Mouse (Mus musculus) forebrain, embryonic 14.5 days (tissue): ENCODE data around the gene Cmya5. TPM values are rescaled to one million over a fixed set of nuclear protein-coding genes. Genes with fewer than 3 reads are reported as not detected.

Experiments used
- ATAC-seq: fragments of 200-750 bp; cut with Nextera tagmentation; 2 replicates; pipeline ENCODE4 v1.8.0; 2017; ENCODE audit warnings: mild to moderate bottlenecking, moderate library complexity
- DNase-seq: peaks from one replicate; pipeline ENCODE4 v3.0.0-alpha.2; 2015; ENCODE audit warnings: low spot score
- H3K27ac ChIP-seq: fragments of 300-500 bp; sonication (generic); 2 replicates; pipeline ENCODE4 v1.5.1; 2014; ENCODE audit warnings: low read depth, mild to moderate bottlenecking, control low read depth, low read length, moderate library complexity
- H3K27me3 ChIP-seq: fragments of 300-500 bp; sonication (generic); replicated peaks from 2 replicates; pipeline ENCODE4 v1.6.1; 2014; ENCODE audit warnings: low read length, control low read depth, mixed read lengths; ENCODE audit not compliant: control insufficient read depth, insufficient read depth
- H3K36me3 ChIP-seq: fragments of 300-500 bp; sonication (generic); 2 replicates; pipeline ENCODE4 v1.6.1; 2014; ENCODE audit warnings: low read length, control low read depth; ENCODE audit not compliant: control insufficient read depth, insufficient read depth
- H3K4me1 ChIP-seq: fragments of 300-500 bp; sonication (generic); 2 replicates; pipeline ENCODE4 v1.6.1; 2014; ENCODE audit warnings: antibody characterized with exemption, low read length, control low read depth; ENCODE audit not compliant: control insufficient read depth, insufficient read depth
- H3K4me2 ChIP-seq: fragments of 300-500 bp; sonication (generic); 2 replicates; pipeline ENCODE4 v1.6.1; 2014; ENCODE audit warnings: mild to moderate bottlenecking, control low read depth, low read length
- H3K4me3 ChIP-seq: fragments of 300-500 bp; sonication (generic); 2 replicates; pipeline ENCODE4 v1.5.1; 2014; ENCODE audit warnings: low read depth, low read length, control low read depth
- H3K9ac ChIP-seq: fragments of 300-500 bp; sonication (generic); 2 replicates; pipeline ENCODE4 v1.6.1; 2014; ENCODE audit warnings: mild to moderate bottlenecking, low read length, control low read depth, moderate library complexity
- H3K9me3 ChIP-seq: fragments of 300-500 bp; sonication (generic); replicated peaks from 2 replicates; pipeline ENCODE4 v1.6.1; 2016; ENCODE audit warnings: low read length, control low read depth, mixed read lengths; ENCODE audit not compliant: control insufficient read depth
- WGBS: fragments of 180-500 bp; shearing (Covaris S2); extraction: QIAGEN DNeasy Blood & Tissue Kit; methylation state at CpG from one replicate; pipeline ENCODE4 v1.1.7; 2014; 5-methylcytosine and 5-hydroxymethylcytosine counted together
- polyA plus RNA-seq: library from polyadenylated mRNA; unstranded; fragments of >200 nt; fragmentation: Nextera tagmentation; extraction: Ambion mirVana; gene quantifications from 2 replicates; pipeline ENCODE4 v1.2.1, GENCODE M21; 2014

Cmya5 gene
- polyA plus RNA-seq, 1 experiment from 2014 or later = 0.17 TPM

GRCm38 (mm10) chr13:93096643-93097042 lies 47.9 kb downstream of the Cmya5 start:
- no peak for DNase-seq
- ATAC-seq = no peak
- H3K4me3 ChIP-seq = no peak overlapping the region

DNA sequence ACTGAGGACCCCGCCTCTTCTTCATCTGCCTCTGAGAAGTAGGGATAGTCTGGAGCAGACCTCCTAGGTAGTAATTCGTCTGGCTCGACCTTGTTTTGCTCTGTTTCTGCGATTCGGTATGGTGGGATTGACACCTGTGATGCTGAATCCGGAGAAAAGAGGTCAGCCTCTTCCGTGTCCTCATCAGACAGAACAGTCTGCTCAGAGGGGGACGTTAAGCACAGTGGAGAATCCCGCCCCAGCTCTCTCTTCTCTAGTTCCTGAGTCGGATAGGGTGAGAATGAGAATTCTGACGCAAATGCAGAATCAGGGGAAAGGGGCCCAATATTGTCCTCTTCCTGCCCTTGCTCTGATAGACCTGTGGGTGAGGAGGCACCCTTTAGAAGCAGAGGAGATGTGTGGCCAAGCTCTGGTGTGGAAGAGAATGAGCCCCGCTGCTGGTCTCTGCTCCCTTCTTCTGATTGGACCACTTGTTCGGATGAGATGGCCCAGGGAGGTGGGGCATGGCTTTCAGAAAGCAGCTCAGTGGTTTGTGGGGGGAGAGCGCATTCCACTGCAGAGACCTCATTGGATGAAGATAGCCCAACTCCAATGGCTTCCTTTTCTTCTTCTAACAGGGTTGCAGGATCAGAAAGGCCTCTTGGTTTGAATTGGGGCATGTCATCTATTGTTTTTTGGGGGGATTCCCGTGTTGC lies 49.3 kb downstream of the Cmya5 start:
- no peaks in the 10 kb centered on the region for H3K27me3 ChIP-seq
- H3K4me1 ChIP-seq = no peaks in the 10 kb centered on the region
- 92% methylated on average over 15 of the region's 15 CpGs for WGBS
- H3K4me3 ChIP-seq = no peak overlapping the region
- no peaks in the 10 kb centered on the region for H3K36me3 ChIP-seq
- ATAC-seq = no peak
- H3K27ac ChIP-seq = no peak overlapping the region
- H3K9me3 ChIP-seq = no peaks in the 10 kb centered on the region
- H3K9ac ChIP-seq = no peak overlapping the region
- DNase-seq = no peak
- no peak overlapping the region for H3K4me2 ChIP-seq

More at GRCm38 (mm10) chr13:93096643-93097042, 47.9 kb downstream of the Cmya5 start:
- WGBS = 94% methylated on average over 6 of the region's 6 CpGs
- no peaks in the 10 kb centered on the region for H3K9me3 ChIP-seq
- H3K36me3 ChIP-seq = no peaks in the 10 kb centered on the region
- no peaks in the 10 kb centered on the region for H3K27me3 ChIP-seq
- no peak overlapping the region for H3K9ac ChIP-seq
- H3K27ac ChIP-seq = no peak overlapping the region
- no peaks in the 10 kb centered on the region for H3K4me1 ChIP-seq
- no peak overlapping the region for H3K4me2 ChIP-seq

GRCm38 (mm10) chr13:93094204-93094935 lies 50.2 kb downstream of the Cmya5 start:
- Histone ChIP-seq H3K9me3 (no peaks in the 10 kb centered on the region), H3K27me3 (no peaks in the 10 kb centered on the region), H3K9ac (no peak overlapping the region), H3K36me3 (no peaks in the 10 kb centered on the region), H3K4me1 (no peaks in the 10 kb centered on the region), H3K4me2 (no peak overlapping the region), H3K27ac (no peak overlapping the region), H3K4me3 (no peak overlapping the region)
- WGBS = 92% methylated on average over 10 of the region's 10 CpGs
- DNase-seq (no peak), ATAC-seq (no peak)

GRCm38 (mm10) chr13:93093697-93094096 lies 50.8 kb downstream of the Cmya5 start:
- Histone ChIP-seq H3K4me3 (no peak overlapping the region), H3K9ac (no peak overlapping the region), H3K27me3 (no peaks in the 10 kb centered on the region), H3K4me2 (no peak overlapping the region), H3K9me3 (no peaks in the 10 kb centered on the region), H3K36me3 (no peaks in the 10 kb centered on the region), H3K4me1 (no peaks in the 10 kb centered on the region), H3K27ac (no peak overlapping the region)
- DNase-seq = no peak
- ATAC-seq = no peak
- 90% methylated on average over 5 of the region's 5 CpGs for WGBS

DNA sequence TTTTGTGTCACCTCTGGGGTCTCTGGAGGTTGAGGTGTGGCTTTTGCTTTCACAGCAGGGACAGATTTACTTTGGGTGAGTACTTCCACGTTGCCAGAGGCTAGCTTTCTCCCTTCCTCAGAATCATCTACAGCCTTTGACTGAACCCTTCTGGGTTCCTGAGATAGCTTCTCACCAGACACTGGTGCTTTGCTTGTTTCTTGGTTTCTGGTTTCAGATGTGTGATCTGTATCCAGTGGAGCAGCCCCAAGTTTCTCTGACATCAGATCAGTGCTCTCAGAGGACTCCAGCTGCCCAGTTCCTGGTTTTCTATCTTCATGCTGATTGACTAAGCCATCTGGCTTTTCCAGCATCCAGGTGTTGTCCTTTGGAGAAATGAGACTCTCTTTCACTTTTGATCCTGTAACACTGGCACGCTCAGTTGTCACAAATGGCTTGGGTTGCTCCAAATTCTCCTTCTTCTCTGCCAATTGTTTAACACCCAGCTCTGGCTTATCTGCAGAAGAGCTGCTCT lies 51.6 kb downstream of the Cmya5 start:
- no peaks in the 10 kb centered on the region for H3K9me3 ChIP-seq
- no peak for ATAC-seq
- DNase-seq = no peak
- H3K36me3 ChIP-seq = no peaks in the 10 kb centered on the region
- H3K27ac ChIP-seq = no peak overlapping the region
- H3K27me3 ChIP-seq = no peaks in the 10 kb centered on the region
- H3K4me1 ChIP-seq = no peaks in the 10 kb centered on the region
- no peak overlapping the region for H3K4me3 ChIP-seq
- no peak overlapping the region for H3K9ac ChIP-seq
- 61% methylated on average over 2 of the region's 2 CpGs for WGBS
- no peak overlapping the region for H3K4me2 ChIP-seq

DNA sequence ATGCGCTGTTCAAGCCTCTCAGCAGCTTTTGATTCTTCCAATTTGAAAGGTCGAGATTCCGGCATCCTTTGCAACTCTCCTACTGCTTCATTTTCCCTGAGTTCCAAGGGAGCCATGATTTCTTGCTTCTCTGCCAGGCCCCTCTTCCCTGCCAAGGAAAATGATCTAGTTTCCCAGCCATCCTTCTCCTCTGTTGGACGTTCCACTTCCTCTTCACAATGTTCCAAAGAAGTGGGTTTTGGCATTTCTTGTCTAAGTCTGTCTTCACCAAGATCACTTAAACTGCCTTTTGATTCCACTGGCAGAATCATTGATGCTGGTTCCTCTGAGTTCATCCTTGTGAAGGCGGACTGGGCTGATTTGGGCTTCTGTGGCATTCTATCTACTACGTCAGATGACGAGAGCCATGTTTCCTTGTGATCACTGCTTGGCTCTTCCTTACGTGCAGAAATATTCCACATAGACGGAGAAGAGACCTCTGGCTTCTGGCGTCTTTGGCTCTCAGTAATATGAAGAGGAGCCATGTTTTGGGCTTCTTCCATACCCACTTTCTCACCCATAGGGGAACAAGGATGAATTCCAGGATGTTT lies 52.6 kb downstream of the Cmya5 start:
- Histone ChIP-seq H3K27ac (no peak overlapping the region), H3K36me3 (no peaks in the 10 kb centered on the region), H3K9me3 (no peaks in the 10 kb centered on the region), H3K4me3 (no peak overlapping the region), H3K9ac (no peak overlapping the region), H3K4me2 (no peak overlapping the region), H3K27me3 (no peaks in the 10 kb centered on the region), H3K4me1 (no peaks in the 10 kb centered on the region)
- ATAC-seq = no peak
- DNase-seq = peak; percentile 5
- WGBS = 88% methylated on average over 10 of the region's 10 CpGs

DNA sequence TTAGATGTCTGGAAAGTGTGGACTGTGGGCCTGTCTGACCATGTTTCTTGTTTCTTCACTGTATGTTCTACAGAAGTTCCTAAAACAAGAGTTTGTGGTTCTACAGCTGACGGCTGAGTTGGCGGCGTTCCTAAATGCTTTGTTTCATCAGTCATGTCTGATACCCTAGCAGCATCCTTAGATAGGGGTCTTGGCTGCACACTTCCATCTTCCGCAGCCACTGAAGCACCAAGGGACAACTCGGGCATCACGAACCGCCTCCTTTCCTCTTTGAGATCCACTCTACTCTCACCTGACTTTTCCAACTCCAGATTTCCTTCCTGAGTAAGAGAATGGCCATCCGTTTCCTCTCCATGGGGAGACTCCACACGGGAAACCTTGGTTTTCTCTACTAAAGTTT lies 53.3 kb downstream of the Cmya5 start:
- Histone ChIP-seq H3K4me3 (no peak overlapping the region), H3K9me3 (no peaks in the 10 kb centered on the region), H3K9ac (no peak overlapping the region), H3K4me2 (no peak overlapping the region), H3K27ac (no peak overlapping the region), H3K27me3 (no peaks in the 10 kb centered on the region), H3K4me1 (no peaks in the 10 kb centered on the region), H3K36me3 (no peaks in the 10 kb centered on the region)
- 94% methylated on average over 9 of the region's 9 CpGs for WGBS
- ATAC-seq = no peak
- no peak for DNase-seq

DNA sequence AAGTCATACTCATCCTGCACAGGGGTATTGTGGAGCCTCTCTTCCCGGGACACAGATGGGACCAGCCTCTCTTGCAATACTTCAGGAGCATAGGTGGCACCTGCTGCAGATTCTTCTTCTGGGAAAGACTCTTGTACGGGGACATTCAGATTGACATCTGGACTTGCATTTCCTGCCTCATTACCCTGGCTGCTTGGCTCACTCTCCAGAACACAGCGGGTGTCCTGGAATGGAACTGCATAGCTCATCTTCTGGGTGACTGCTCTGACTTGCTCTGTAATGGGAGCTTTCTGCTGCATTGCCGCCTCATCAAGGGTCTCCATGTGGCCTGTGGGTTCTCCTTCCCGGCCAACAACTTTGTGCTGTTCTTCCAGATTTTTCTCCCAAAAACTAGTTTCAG lies 55.0 kb downstream of the Cmya5 start:
- no peaks in the 10 kb centered on the region for H3K9me3 ChIP-seq
- H3K4me1 ChIP-seq = no peaks in the 10 kb centered on the region
- ATAC-seq (no peak), DNase-seq (no peak)
- H3K4me2 ChIP-seq = no peak overlapping the region
- no peak overlapping the region for H3K4me3 ChIP-seq
- no peak overlapping the region for H3K9ac ChIP-seq
- H3K27me3 ChIP-seq = no peaks in the 10 kb centered on the region
- no peak overlapping the region for H3K27ac ChIP-seq
- H3K36me3 ChIP-seq = no peaks in the 10 kb centered on the region
- WGBS = 70% methylated on average over 5 of the region's 5 CpGs

GRCm38 (mm10) chr13:93085711-93086110 lies 58.8 kb downstream of the Cmya5 start:
- Histone ChIP-seq H3K27me3 (no peaks in the 10 kb centered on the region), H3K4me1 (no peaks in the 10 kb centered on the region), H3K9ac (no peak overlapping the region), H3K4me3 (no peak overlapping the region), H3K27ac (no peak overlapping the region), H3K4me2 (no peak overlapping the region), H3K36me3 (no peaks in the 10 kb centered on the region), H3K9me3 (no peaks in the 10 kb centered on the region)
- ATAC-seq (no peak), DNase-seq (no peak)
- 94% methylated on average over 4 of the region's 4 CpGs for WGBS
